Mouse (Mus musculus) MEL (cell line): ENCODE data around the gene Sult2b1.

ENCODE experiments used
- CHD2 ChIP-seq: IDR thresholded peaks from 2 replicates; pipeline ENCODE4 v1.6.1; 2011; ENCODE audit warnings: low read length, improper control_type of control experiment
- CTCF ChIP-seq, 3 experiments: IDR thresholded peaks in 2 of 3; conservative IDR thresholded peaks in 1 of 3; 2 replicates each; pipeline ENCODE4 v1.5.1; 2011 to 2012; ENCODE audit warnings: low read length in 3 of 3, low read depth in 2 of 3, mild to moderate bottlenecking in 2 of 3, improper control_type of control experiment in 1 of 3, inconsistent platforms in 1 of 3, mixed read lengths in 1 of 3, moderate library complexity in 1 of 3; ENCODE audit not compliant: control insufficient read depth in 1 of 3, insufficient read depth in 1 of 3, poor library complexity in 1 of 3, severe bottlenecking in 1 of 3
- ETS1 ChIP-seq: IDR thresholded peaks from 2 replicates; pipeline ENCODE4 v1.6.1; 2012; ENCODE audit warnings: low read depth, mild to moderate bottlenecking, inconsistent platforms, low read length, improper control_type of control experiment, moderate library complexity
- POLR2A ChIP-seq, 2 experiments: IDR thresholded peaks; 2 replicates each; pipeline ENCODE4 v1.6.1; 2011 to 2012; ENCODE audit warnings: low read length in 2 of 2, mild to moderate bottlenecking in 2 of 2, control low read depth in 1 of 2, improper control_type of control experiment in 1 of 2, low read depth in 1 of 2, moderate library complexity in 1 of 2; ENCODE audit not compliant: control insufficient read depth in 1 of 2, insufficient read depth in 1 of 2, poor library complexity in 1 of 2
- USF2 ChIP-seq, 2 experiments: IDR thresholded peaks; 2 replicates each; pipeline ENCODE4 v1.6.1; 2011 to 2012; ENCODE audit warnings: improper control_type of control experiment in 2 of 2, low read length in 2 of 2, borderline replicate concordance in 1 of 2, inconsistent platforms in 1 of 2, low read depth in 1 of 2, mild to moderate bottlenecking in 1 of 2; ENCODE audit not compliant: insufficient read depth in 1 of 2

DNA sequence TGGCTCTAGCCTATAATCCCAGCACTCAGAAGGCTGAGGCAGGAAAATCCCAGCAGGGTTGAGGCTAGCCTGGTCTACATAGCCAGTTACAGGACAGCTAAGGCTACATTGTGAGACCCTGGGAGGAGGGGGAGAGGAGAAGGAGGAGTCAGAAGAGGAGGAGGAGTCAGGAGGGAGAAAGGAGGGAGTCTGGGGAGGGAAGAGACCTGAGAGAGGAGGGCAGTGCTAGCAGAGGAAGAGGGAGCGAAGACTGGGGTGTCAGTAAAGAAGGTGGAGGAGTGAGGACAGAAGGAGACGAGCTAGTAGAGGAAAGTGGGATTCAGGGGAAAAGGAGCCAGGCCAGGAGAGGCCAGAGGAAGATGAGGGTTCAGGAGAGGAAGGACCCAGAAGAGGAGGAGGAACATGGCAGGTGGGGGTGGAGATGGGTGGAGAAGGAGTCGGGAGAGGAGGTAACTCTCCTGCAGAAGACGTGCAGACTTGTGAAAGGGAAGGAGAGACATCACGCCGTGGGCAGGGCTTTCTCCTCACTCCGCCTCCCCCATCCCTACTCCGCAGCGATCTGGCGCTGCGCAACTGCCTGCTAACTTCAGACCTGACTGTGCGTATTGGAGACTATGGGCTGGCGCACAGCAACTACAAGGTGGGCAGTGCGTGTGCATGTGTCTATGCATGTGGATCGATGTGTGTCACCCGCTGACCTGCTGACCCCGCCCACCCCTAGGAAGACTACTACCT lies 7.5 kb upstream of the Sult2b1 start:
- TF ChIP-seq CTCF (IDR thresholded peaks at IDR 0.05 in 2 of 3, conservative IDR thresholded peaks at IDR 0.05 in 1 of 3; ENCODE audit: control insufficient read depth in 1 of 3, insufficient read depth in 1 of 3, low read depth in 2 of 3, low read length in 3 of 3, poor library complexity in 1 of 3, severe bottlenecking in 1 of 3) (no peak), USF2 (IDR thresholded peaks at IDR 0.05; ENCODE audit: borderline replicate concordance in 1 of 2, insufficient read depth in 1 of 2, low read depth in 1 of 2, low read length in 2 of 2) (no peak), POLR2A (IDR thresholded peaks at IDR 0.05; ENCODE audit: control insufficient read depth in 1 of 2, insufficient read depth in 1 of 2, low read depth in 1 of 2, low read length in 2 of 2, poor library complexity in 1 of 2) (no peak), CHD2 (no peak), ETS1 (no peak)
